Mouse (Mus musculus) neural tube, embryonic 14.5 days (tissue): ENCODE data around the gene Cdkn2aip. TPM values are rescaled to one million over a fixed set of nuclear protein-coding genes. Genes with fewer than 3 reads are reported as not detected.

Experiments used
- ATAC-seq: fragments of 200-750 bp; cut with Nextera tagmentation; 2 replicates; pipeline ENCODE4 v1.8.0; 2017; ENCODE audit warnings: low read depth, mild to moderate bottlenecking, moderate TSS enrichment, moderate library complexity
- H3K27ac ChIP-seq: fragments of 300-500 bp; sonication (generic); 2 replicates; pipeline ENCODE4 v1.5.1; 2014; ENCODE audit warnings: low read depth, mild to moderate bottlenecking, control low read depth, low read length, moderate library complexity, mixed read lengths
- H3K27me3 ChIP-seq: fragments of 300-500 bp; sonication (generic); 2 replicates; pipeline ENCODE4 v1.6.1; 2014; ENCODE audit warnings: low read length; ENCODE audit not compliant: control insufficient read depth, insufficient read depth
- H3K36me3 ChIP-seq: fragments of 300-500 bp; sonication (generic); 2 replicates; pipeline ENCODE4 v1.6.1; 2014; ENCODE audit warnings: low read length, mixed read lengths; ENCODE audit not compliant: control insufficient read depth, insufficient read depth
- H3K4me1 ChIP-seq: fragments of 300-500 bp; sonication (generic); 2 replicates; pipeline ENCODE4 v1.6.1; 2014; ENCODE audit warnings: low read length; ENCODE audit not compliant: control insufficient read depth, insufficient read depth
- H3K4me2 ChIP-seq: fragments of 300-500 bp; sonication (generic); 2 replicates; pipeline ENCODE4 v1.6.1; 2014; ENCODE audit warnings: mild to moderate bottlenecking, low read depth, low read length, control low read depth
- H3K4me3 ChIP-seq: fragments of 300-500 bp; sonication (generic); 2 replicates; pipeline ENCODE4 v1.5.1; 2014; ENCODE audit warnings: low read depth, low read length, control low read depth, mixed read lengths
- H3K9ac ChIP-seq: fragments of 300-500 bp; sonication (generic); replicated peaks from 2 replicates; pipeline ENCODE4 v1.6.1; 2014; ENCODE audit warnings: low read depth, mild to moderate bottlenecking, control low read depth, low read length, mixed read lengths
- H3K9me3 ChIP-seq: fragments of 300-500 bp; sonication (generic); 2 replicates; pipeline ENCODE4 v1.6.1; 2016; ENCODE audit warnings: low read length; ENCODE audit not compliant: control insufficient read depth
- WGBS: fragments of 180-500 bp; shearing (Covaris S2); extraction: QIAGEN DNeasy Blood & Tissue Kit; methylation state at CpG from one replicate; pipeline ENCODE4 v1.1.7; 2014; 5-methylcytosine and 5-hydroxymethylcytosine counted together
- polyA plus RNA-seq: library from polyadenylated mRNA; unstranded; fragments of >200 nt; fragmentation: Nextera tagmentation; extraction: Ambion mirVana; gene quantifications from 2 replicates; pipeline ENCODE4 v1.2.1, GENCODE M21; 2014

Gene Cdkn2aip
- polyA plus RNA-seq, 1 experiment from 2014 or later = 33.6 TPM

DNA sequence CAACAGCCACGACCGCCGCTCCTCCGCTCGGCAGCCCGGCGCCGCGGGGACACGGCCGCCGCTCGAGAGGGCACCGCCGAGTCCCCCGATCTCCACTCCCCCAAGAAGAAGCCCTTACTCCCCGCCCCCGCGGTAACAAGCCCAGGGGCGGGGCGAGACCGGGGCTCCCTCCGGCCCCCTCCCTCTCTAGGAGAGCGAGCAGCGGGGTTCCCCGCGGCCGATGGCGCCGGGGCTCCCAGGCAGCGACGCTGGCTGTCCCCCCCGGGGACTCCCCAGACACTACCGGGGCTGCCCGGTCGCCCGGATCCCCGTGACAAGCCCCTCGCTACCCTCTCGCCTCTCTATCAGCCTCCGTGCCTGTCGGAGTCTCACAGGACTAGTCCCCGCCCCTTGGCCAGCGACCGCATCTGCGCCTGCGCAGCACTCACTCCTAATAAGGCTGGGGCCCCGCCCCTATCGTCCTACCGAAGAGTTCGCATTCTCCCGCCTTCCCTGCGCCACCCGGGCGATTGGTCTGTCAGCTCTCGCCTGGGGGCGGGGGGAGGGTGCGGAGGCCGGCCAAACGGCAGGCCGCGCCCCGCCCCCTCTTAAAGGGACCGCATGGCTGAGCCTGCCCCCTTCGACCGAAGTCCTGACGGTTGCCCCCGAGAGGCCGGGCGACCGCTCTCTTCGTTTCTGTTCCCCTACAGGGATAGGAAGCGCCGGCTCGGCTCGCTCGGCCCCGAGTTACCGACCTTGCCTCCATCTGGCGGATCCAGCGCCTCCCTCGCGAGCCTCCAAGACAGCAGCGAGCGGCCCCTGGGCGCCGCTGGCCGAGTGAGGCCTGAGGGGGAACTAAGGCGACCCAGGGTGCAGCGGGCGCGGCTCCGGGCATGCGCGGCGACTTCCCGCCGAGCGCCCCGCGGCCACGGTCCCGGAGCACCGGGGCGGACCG, 38.7 kb downstream of the Cdkn2aip start, which contains the start of gene Ing2:
Ing2 (minus strand) TSS at position 780 of the 934 bp plus-strand sequence.
- Histone ChIP-seq H3K4me2 (peak within 1 kb of the TSS; percentile 75), H3K27me3 (no peaks in the 10 kb centered on the region), H3K36me3 (no peaks in the 10 kb centered on the region), H3K9ac (peak within 1 kb of the TSS; percentile 80), H3K27ac (peak within 1 kb of the TSS; percentile 91), H3K4me1 (no peaks in the 10 kb centered on the region), H3K9me3 (no peaks in the 10 kb centered on the region), H3K4me3 (peak within 1 kb of the TSS; percentile 93)
- peak; percentile 91 for ATAC-seq
- under 1% methylated on average over 79 of the region's 106 CpGs for WGBS

DNA sequence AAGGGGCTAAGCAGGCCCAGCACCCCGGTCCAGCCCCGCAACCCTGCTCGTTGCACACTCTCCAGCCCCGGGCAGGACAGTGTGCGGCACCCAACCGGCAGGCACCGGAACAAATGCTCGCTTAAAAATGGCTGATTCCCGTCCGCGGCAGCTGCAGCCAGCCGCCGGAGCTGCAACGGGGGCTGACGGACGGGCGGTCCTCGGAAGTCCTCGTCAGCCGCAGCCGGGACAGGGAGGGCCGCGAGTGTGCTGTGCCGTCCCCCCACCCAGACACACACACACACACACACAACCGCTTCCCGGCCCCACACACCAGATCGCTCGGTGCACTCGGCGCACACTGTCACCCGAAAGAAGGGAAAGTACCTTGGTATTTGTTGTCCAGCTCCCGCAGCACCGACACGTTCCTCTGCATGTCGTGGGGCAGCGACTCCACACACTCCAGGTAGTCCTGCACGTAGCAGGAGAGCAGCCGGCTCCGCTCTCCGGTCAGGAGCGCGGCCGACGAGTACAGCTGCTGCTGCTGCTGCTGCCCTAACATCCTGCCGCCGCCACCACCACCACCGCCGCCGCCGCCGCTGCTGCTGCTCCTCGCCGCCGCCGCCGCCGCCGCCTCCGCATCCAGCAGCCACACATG, 39.5 kb downstream of the Cdkn2aip start:
- peak; percentile 39 for ATAC-seq
- H3K4me3 ChIP-seq = peak overlapping the region; percentile 93
- no peaks in the 10 kb centered on the region for H3K9me3 ChIP-seq
- no peaks in the 10 kb centered on the region for H3K4me1 ChIP-seq
- peak overlapping the region; percentile 91 for H3K27ac ChIP-seq
- H3K9ac ChIP-seq = peak overlapping the region; percentile 80
- no peaks in the 10 kb centered on the region for H3K27me3 ChIP-seq
- no peaks in the 10 kb centered on the region for H3K36me3 ChIP-seq
- H3K4me2 ChIP-seq = peak overlapping the region; percentile 60
- under 1% methylated on average over 49 of the region's 59 CpGs for WGBS

DNA sequence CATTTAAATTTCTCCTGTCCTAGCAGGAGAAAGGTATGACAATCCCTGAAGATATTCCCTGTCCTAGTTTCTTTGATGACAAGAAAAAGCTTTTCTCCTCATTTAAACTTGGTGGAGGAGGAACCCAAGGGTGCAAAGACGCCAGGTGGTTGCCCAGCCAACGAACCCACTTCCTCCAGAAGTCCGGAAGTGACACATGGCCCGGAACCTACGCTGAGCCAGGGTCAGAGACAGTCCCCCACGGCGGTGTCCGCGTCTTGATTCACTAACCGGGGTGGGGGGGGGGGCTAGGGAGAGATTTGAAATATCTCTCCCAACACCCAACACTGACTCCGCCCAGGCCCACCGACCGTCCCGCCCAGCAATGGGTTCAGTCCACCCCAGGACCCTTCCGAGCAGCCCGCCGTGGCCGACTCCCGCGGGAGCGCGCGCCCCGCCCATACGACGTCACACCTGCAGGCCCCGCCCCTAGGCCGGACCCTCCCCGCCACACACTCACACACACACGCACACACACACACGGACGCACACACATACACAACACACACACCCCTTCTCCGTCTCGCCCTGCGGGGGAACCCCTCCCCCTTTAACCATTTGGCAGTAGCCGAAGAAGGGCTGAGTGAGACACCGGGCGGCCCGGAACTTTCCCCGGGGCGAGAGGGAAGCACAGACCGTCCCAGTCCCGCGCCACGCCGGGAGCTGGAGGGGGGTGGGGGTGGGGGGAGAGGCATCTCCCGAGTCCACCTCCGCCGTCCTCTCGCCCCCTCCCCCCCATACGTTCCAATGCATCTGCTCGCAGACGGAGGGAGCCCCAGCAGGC, 40.2 kb downstream of the Cdkn2aip start:
- Histone ChIP-seq H3K27me3 (no peaks in the 10 kb centered on the region), H3K27ac (peak overlapping the region; percentile 91), H3K4me2 (peak overlapping the region; percentile 60), H3K9me3 (no peaks in the 10 kb centered on the region), H3K4me3 (peak overlapping the region; percentile 93), H3K36me3 (no peaks in the 10 kb centered on the region; the same call in 1 of the 2 replicates), H3K9ac (peak overlapping the region; percentile 80), H3K4me1 (no peaks in the 10 kb centered on the region)
- ATAC-seq = peak; percentile 64
- WGBS = 0% methylated on average over 40 of the region's 53 CpGs

DNA sequence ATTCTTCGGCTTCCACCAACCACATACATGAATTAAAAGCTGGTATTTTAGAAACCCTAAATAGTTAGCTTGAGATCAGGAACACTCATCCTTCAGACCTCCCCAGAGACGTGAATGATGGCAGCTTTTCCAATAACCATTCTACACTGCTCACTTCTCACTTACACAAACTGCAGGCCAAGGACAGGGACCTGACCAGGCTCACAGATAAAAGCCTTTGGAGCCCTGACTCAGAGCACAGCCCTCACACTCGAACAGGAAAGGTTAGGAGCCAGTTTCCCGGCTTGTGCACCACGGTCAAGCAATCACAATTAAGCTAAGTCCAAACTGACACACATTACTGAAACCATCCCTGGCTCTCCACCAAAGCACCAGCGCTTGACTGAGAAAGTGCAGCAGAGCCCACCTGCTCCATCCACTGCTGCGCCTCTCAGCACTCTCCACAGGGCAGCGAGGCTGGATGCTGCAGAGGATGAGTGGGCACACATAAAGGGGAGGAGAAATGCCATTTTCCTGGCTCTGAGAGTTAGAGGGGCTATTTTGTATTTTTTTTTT, 49.4 kb downstream of the Cdkn2aip start:
- Histone ChIP-seq H3K27ac (no peak overlapping the region), H3K4me2 (no peak overlapping the region), H3K9ac (no peak overlapping the region), H3K27me3 (no peaks in the 10 kb centered on the region), H3K36me3 (no peaks in the 10 kb centered on the region; the same call in 1 of the 2 replicates), H3K4me3 (no peak overlapping the region), H3K4me1 (no peaks in the 10 kb centered on the region), H3K9me3 (no peaks in the 10 kb centered on the region)
- WGBS = 88% methylated on average over 8 of the region's 8 CpGs
- no peak for ATAC-seq

DNA sequence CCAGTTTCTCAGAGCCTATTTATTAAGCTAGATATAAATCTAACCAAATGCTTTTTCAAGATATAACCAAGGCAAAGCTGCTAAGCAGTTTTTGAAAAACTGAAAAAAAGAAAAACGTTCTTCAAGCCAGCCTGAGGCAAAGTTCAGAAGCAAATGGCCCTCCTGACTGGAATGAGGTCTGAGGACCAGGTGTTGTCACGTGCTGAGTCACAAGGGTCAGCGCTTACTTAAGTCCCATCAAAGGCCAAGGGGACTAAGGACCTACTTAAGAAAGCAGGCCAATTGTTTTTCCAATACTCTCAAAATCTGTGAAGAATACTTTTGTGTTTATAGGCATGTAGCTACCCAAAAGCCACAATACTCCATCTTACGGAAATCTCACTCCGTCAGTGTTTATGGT, 50.5 kb downstream of the Cdkn2aip start:
- WGBS = 90% methylated on average over 5 of the region's 5 CpGs
- ATAC-seq = no peak

DNA sequence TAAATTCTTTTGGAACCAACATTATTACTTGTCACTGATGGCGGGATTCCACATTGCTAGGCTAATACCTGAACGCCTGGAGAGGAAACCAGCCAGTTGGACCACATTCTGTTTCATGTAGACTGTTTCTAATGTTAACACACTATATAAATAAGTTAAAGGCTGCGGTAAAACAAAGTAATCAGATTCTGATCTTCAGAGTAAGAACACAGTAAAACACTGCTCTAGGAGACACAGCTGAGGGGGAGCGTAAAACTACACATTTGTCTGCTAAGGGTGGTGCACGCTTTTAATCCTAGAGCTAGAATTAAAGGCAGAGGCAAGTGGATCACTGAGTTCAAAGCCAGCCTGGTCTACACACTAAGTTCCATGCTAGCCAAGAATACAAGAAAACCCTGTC, 51.0 kb downstream of the Cdkn2aip start:
- Histone ChIP-seq H3K27me3 (no peaks in the 10 kb centered on the region), H3K27ac (no peak overlapping the region), H3K9ac (no peak overlapping the region), H3K4me1 (no peaks in the 10 kb centered on the region), H3K36me3 (no peaks in the 10 kb centered on the region), H3K4me2 (no peak overlapping the region), H3K4me3 (no peak overlapping the region), H3K9me3 (no peaks in the 10 kb centered on the region)
- no peak for ATAC-seq
- WGBS = 96% methylated on average over 5 of the region's 5 CpGs

More for the DNA sequence above, 50.5 kb downstream of the Cdkn2aip start:
- Histone ChIP-seq H3K9ac (no peak overlapping the region), H3K27me3 (no peaks in the 10 kb centered on the region), H3K4me3 (no peak overlapping the region), H3K9me3 (no peaks in the 10 kb centered on the region), H3K27ac (no peak overlapping the region), H3K36me3 (no peaks in the 10 kb centered on the region), H3K4me2 (no peak overlapping the region), H3K4me1 (no peaks in the 10 kb centered on the region)

DNA sequence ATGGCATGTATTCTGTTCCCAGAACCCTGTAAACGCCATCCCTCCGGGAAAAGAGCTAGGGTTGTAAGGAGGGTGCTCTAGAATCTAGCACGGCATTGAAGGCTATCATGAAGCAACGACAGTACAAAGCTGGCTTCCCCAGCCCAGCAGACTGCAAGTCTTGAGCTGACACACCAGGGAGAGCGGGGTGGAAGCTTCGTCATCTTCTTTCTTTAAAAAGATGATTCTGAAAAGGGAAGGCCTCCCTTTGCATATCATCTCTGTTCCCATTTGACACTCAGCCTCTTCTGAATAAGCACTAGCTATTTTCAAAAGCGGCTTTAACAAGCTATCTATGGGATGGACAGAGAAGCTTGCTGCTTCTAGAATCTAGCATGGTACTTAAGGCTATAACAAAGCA, 53.3 kb downstream of the Cdkn2aip start:
- Histone ChIP-seq H3K9ac (no peak overlapping the region), H3K4me1 (no peaks in the 10 kb centered on the region), H3K27ac (no peak overlapping the region), H3K27me3 (no peaks in the 10 kb centered on the region), H3K9me3 (no peaks in the 10 kb centered on the region), H3K4me3 (no peak overlapping the region), H3K36me3 (no peaks in the 10 kb centered on the region), H3K4me2 (no peak overlapping the region)
- WGBS = 94% methylated on average over 7 of the region's 7 CpGs
- no peak for ATAC-seq

DNA sequence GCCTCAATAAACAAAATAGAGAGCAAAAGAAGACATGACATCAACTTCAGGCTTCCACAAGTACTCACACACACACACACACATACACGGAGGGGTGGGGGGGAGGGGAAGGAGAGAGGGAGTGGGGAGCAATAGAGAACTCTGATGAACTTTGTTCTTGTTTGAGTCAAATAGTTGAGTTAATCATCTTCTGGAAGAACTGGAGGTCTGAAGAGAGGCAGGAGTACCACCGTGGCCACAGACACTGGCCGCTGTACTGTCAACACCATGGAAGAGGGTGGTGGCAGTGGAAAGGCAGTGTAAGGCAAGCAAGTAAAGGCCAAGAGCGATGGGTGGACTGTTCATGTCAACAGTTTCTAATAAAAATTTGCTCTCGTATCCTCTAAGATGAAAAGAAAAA, 54.3 kb downstream of the Cdkn2aip start:
- Histone ChIP-seq H3K9me3 (no peaks in the 10 kb centered on the region), H3K27me3 (no peaks in the 10 kb centered on the region), H3K4me1 (no peaks in the 10 kb centered on the region), H3K4me2 (no peak overlapping the region), H3K36me3 (no peaks in the 10 kb centered on the region), H3K27ac (no peak overlapping the region), H3K9ac (no peak overlapping the region), H3K4me3 (no peak overlapping the region)
- ATAC-seq = no peak
- WGBS = 91% methylated on average over 5 of the region's 5 CpGs
